In genomic region chr5:24101446-24102140, GRCm38 (mm10) we compare ENCODE assay signal across 8 mouse cellular contexts. TPM values are rescaled to one million over a fixed set of nuclear protein-coding genes. Genes with fewer than 3 reads are reported as not detected.
DNase-seq lines count a peak whose midpoint lies in the region; ATAC-seq lines count a peak whose summit lies in the region.

No protein-coding gene starts in this region.

- H3K9me3 ChIP-seq in hindbrain, embryonic 13.5 days = no peaks in the 10 kb centered on the region
- no peaks in the 10 kb centered on the region for H3K9me3 ChIP-seq in midbrain, embryonic 15.5 days

- H3K4me3 ChIP-seq in hindbrain, embryonic 13.5 days = peak overlapping the region; percentile 79
- H3K4me3 ChIP-seq in midbrain, embryonic 15.5 days = peak overlapping the region; percentile 68

- peaks cover 34% of the 10 kb centered on the region for H3K4me1 ChIP-seq in hindbrain, embryonic 13.5 days (replicated peaks)
- H3K4me1 ChIP-seq in midbrain, embryonic 15.5 days = peaks cover 32% of the 10 kb centered on the region

- ATAC-seq in hindbrain, embryonic 13.5 days (ENCODE audit: low FRiP score) = no peak
- peak; percentile 40; the same call in 1 of the 2 replicates for ATAC-seq in midbrain, embryonic 15.5 days (replicated peaks)

- H3K9ac ChIP-seq in hindbrain, embryonic 13.5 days = peak overlapping the region; percentile 91
- peak overlapping the region; percentile 75 for H3K9ac ChIP-seq in midbrain, embryonic 15.5 days

- H3K27me3 ChIP-seq in hindbrain, embryonic 13.5 days = no peaks in the 10 kb centered on the region
- no peaks in the 10 kb centered on the region for H3K27me3 ChIP-seq in midbrain, embryonic 15.5 days (replicated peaks)

- peak overlapping the region; percentile 98 for H3K27ac ChIP-seq in hindbrain, embryonic 13.5 days
- H3K27ac ChIP-seq in midbrain, embryonic 15.5 days = peak overlapping the region; percentile 96

- H3K36me3 ChIP-seq in hindbrain, embryonic 13.5 days = no peaks in the 10 kb centered on the region
- H3K36me3 ChIP-seq in midbrain, embryonic 15.5 days (replicated peaks) = no peaks in the 10 kb centered on the region

- peak; percentile 22 to 44 for DNase-seq in cerebellum, postnatal 14 days
- no peak for DNase-seq in cerebellum, adult 11-12 months
- peak; percentile 10 for DNase-seq in thymus, postnatal 0 days (ENCODE audit: low spot score)
- no peak for DNase-seq in thymus, postnatal 36 days
- no peak for DNase-seq in left cerebral cortex, adult 11 months (ENCODE audit: low spot score)
- DNase-seq in ovary, postnatal 10 days (ENCODE audit: low spot score) = no peak

- H3K4me2 ChIP-seq in hindbrain, embryonic 13.5 days = peak overlapping the region; percentile 65
- H3K4me2 ChIP-seq in midbrain, embryonic 15.5 days = peak overlapping the region; percentile 67

- 3% methylated on average over 8 of the region's 8 CpGs for WGBS in hindbrain, embryonic 13.5 days
- 2% methylated on average over 8 of the region's 8 CpGs for WGBS in midbrain, embryonic 15.5 days

RNA-seq across cellular contexts. Expression of gene Klhl7, which starts 1.2 kb away (rescaled TPM):
- polyA plus RNA-seq in thymus, postnatal 0 days (2015; fragmentation: Nextera tagmentation; extraction: Ambion mirVana) = 19.2 and 19.7 TPM in 2 replicates
- polyA plus RNA-seq in hindbrain, embryonic 13.5 days (2015; fragmentation: Nextera tagmentation; extraction: Ambion mirVana) = 153 and 158 TPM in 2 replicates
- 143 and 159 TPM in 2 replicates for polyA plus RNA-seq in midbrain, embryonic 15.5 days (2015; fragmentation: Nextera tagmentation; extraction: Ambion mirVana)

Comparison
In these comparisons a context has a peak if more than half of its experiments do, and no peak if none do; other contexts are left out.
1. DNase-seq: peak in cerebellum, postnatal 14 days (2 of 2) and thymus, postnatal 0 days (single experiment); none in cerebellum, adult 11-12 months (single experiment), thymus, postnatal 36 days (0 of 2), left cerebral cortex, adult 11 months (single experiment) and ovary, postnatal 10 days (single experiment).